Mouse (Mus musculus) neural tube, embryonic 14.5 days (tissue): ENCODE results near the gene Slc25a1. TPM values are rescaled to one million over a fixed set of nuclear protein-coding genes. Genes with fewer than 3 reads are reported as not detected.

Experiments used
- ATAC-seq: fragments of 200-750 bp; cut with Nextera tagmentation; 2 replicates; pipeline ENCODE4 v1.8.0; 2017; ENCODE audit warnings: low read depth, mild to moderate bottlenecking, moderate TSS enrichment, moderate library complexity
- H3K27ac ChIP-seq: fragments of 300-500 bp; sonication (generic); 2 replicates; pipeline ENCODE4 v1.5.1; 2014; ENCODE audit warnings: low read depth, mild to moderate bottlenecking, control low read depth, low read length, moderate library complexity, mixed read lengths
- H3K27me3 ChIP-seq: fragments of 300-500 bp; sonication (generic); 2 replicates; pipeline ENCODE4 v1.6.1; 2014; ENCODE audit warnings: low read length; ENCODE audit not compliant: control insufficient read depth, insufficient read depth
- H3K36me3 ChIP-seq: fragments of 300-500 bp; sonication (generic); 2 replicates; pipeline ENCODE4 v1.6.1; 2014; ENCODE audit warnings: low read length, mixed read lengths; ENCODE audit not compliant: control insufficient read depth, insufficient read depth
- H3K4me1 ChIP-seq: fragments of 300-500 bp; sonication (generic); 2 replicates; pipeline ENCODE4 v1.6.1; 2014; ENCODE audit warnings: low read length; ENCODE audit not compliant: control insufficient read depth, insufficient read depth
- H3K4me2 ChIP-seq: fragments of 300-500 bp; sonication (generic); 2 replicates; pipeline ENCODE4 v1.6.1; 2014; ENCODE audit warnings: mild to moderate bottlenecking, low read depth, low read length, control low read depth
- H3K4me3 ChIP-seq: fragments of 300-500 bp; sonication (generic); 2 replicates; pipeline ENCODE4 v1.5.1; 2014; ENCODE audit warnings: low read depth, low read length, control low read depth, mixed read lengths
- H3K9ac ChIP-seq: fragments of 300-500 bp; sonication (generic); replicated peaks from 2 replicates; pipeline ENCODE4 v1.6.1; 2014; ENCODE audit warnings: low read depth, mild to moderate bottlenecking, control low read depth, low read length, mixed read lengths
- H3K9me3 ChIP-seq: fragments of 300-500 bp; sonication (generic); 2 replicates; pipeline ENCODE4 v1.6.1; 2016; ENCODE audit warnings: low read length; ENCODE audit not compliant: control insufficient read depth
- WGBS: fragments of 180-500 bp; shearing (Covaris S2); extraction: QIAGEN DNeasy Blood & Tissue Kit; methylation state at CpG from one replicate; pipeline ENCODE4 v1.1.7; 2014; 5-methylcytosine and 5-hydroxymethylcytosine counted together
- polyA plus RNA-seq: library from polyadenylated mRNA; unstranded; fragments of >200 nt; fragmentation: Nextera tagmentation; extraction: Ambion mirVana; gene quantifications from 2 replicates; pipeline ENCODE4 v1.2.1, GENCODE M21; 2014

Gene Slc25a1
- polyA plus RNA-seq, 1 experiment from 2014 or later = 199 TPM

DNA sequence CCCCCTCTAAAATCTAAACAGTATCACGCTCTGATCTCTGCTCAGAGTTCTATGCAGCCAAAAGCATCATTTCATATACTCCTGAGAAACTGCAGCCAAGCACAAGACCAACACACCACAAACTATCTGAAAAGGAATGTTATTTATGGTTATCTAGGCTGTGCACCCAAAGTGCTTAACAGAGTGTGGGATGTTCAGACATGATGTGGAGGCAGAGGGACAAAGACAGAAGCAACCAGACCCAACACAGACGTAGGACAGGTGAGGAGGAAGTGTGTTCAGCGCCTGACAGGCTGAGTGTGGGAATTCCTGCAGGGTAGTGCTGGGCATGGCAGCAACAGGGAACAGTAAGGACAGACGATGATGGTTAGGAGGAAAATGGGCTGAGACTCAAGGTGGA lies 48.4 kb downstream of the Slc25a1 start:
- H3K4me3 ChIP-seq = no peak overlapping the region
- no peak overlapping the region for H3K4me2 ChIP-seq
- no peak overlapping the region for H3K27ac ChIP-seq
- H3K36me3 ChIP-seq = no peaks in the 10 kb centered on the region
- WGBS = 95% methylated on average over 4 of the region's 4 CpGs
- ATAC-seq = no peak
- no peaks in the 10 kb centered on the region for H3K27me3 ChIP-seq
- no peaks in the 10 kb centered on the region for H3K9me3 ChIP-seq
- no peak overlapping the region for H3K9ac ChIP-seq
- H3K4me1 ChIP-seq = no peaks in the 10 kb centered on the region

DNA sequence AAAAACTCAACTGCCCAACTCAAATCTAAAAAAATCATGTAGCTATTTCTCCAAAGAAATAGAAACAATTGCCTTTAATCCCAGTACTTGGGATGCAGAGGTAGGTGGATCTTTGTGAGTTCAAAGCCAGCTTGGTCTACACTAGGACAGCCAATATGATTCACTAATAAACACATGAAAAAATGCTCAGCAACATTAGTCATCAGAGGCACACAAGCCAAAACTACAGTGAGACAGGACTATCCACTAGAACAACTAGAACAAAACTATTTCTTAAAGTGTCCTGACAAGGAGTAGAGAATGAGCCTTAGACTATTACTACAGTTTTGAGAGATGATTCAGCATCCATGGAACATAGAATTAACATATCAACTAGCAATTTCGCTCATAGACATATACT lies 51.9 kb downstream of the Slc25a1 start:
- 98% methylated on average over 1 of the region's 1 CpGs for WGBS
- Histone ChIP-seq H3K4me3 (no peak overlapping the region), H3K9ac (no peak overlapping the region), H3K9me3 (no peaks in the 10 kb centered on the region), H3K27me3 (no peaks in the 10 kb centered on the region), H3K27ac (no peak overlapping the region), H3K4me2 (no peak overlapping the region), H3K36me3 (peaks cover 14% of the 10 kb centered on the region), H3K4me1 (no peaks in the 10 kb centered on the region)
- ATAC-seq = no peak

Other genes with a start within 250 kb of the Slc25a1 start
- 46.9 and 51.0 TPM in 2 replicates for gene Med15, start 195.3 kb downstream of the Slc25a1 start, polyA plus RNA-seq
- gene Klhl22, start 168.6 kb downstream of the Slc25a1 start, polyA plus RNA-seq = 90.9 and 98.9 TPM in 2 replicates
- gene Scarf2, start 130.9 kb downstream of the Slc25a1 start, polyA plus RNA-seq = 0.95 and 2.0 TPM in 2 replicates
- 4.7 and 6.5 TPM in 2 replicates for gene B830017H08Rik, start 95.1 kb downstream of the Slc25a1 start, polyA plus RNA-seq
- 3.9 and 4.0 TPM in 2 replicates for gene Car15, start 89.9 kb downstream of the Slc25a1 start, polyA plus RNA-seq
- gene Gm20518, start 36.5 kb downstream of the Slc25a1 start, polyA plus RNA-seq = 0.21 and 0.36 TPM in 2 replicates
- 0.08 TPM in 1 of 2 replicates, not detected in the other for gene Tssk1, start 34.0 kb downstream of the Slc25a1 start, polyA plus RNA-seq
- gene Dgcr2, start 29.7 kb downstream of the Slc25a1 start, polyA plus RNA-seq = 98.8 and 104 TPM in 2 replicates
- not detected in 2 replicates for gene Tssk2, start 29.6 kb downstream of the Slc25a1 start, polyA plus RNA-seq
- 42.4 and 42.5 TPM in 2 replicates for gene Ess2, start 16.9 kb downstream of the Slc25a1 start, polyA plus RNA-seq
- gene Gsc2, start 13.2 kb downstream of the Slc25a1 start, polyA plus RNA-seq = 0.24 TPM in 1 of 2 replicates, not detected in the other
- gene Vpreb2, start 52.2 kb upstream of the Slc25a1 start, polyA plus RNA-seq = not detected in 2 replicates
- gene Dgcr6, start 124.6 kb upstream of the Slc25a1 start, polyA plus RNA-seq = 155 and 174 TPM in 2 replicates
- gene Prodh, start 162.0 kb upstream of the Slc25a1 start, polyA plus RNA-seq = 2.2 and 2.5 TPM in 2 replicates
- 27.4 and 36.4 TPM in 2 replicates for gene Rtn4r, start 199.4 kb upstream of the Slc25a1 start, polyA plus RNA-seq